Mouse (Mus musculus) gastrocnemius, postnatal 14 days (tissue): ENCODE measurements around the gene Olfr781. TPM values are rescaled to one million over a fixed set of nuclear protein-coding genes. Genes with fewer than 3 reads are reported as not detected.
"Not testable (repeated sequence)": the region's sequence is repeated elsewhere in the genome, so short reads cannot be mapped to it uniquely, and the experiment has no call there.

ENCODE experiments used
- DNase-seq: peaks from one replicate; pipeline ENCODE4 v3.0.0; 2021; ENCODE audit warnings: mixed read lengths
- intact Hi-C: fragments of 180-260 bp; cut with DNase I; formaldehyde crosslinking; loops from one replicate; pipeline ENCODE4 v1.15.1; 2025; ENCODE audit warnings: low total_unique reads
- long read RNA-seq, 2 experiments: library from polyadenylated mRNA; stranded (forward); transcript quantifications; one replicate each; pipeline ENCODE4 v2.0.0; 2021
- total RNA-seq, 2 experiments: library from RNA; stranded (reverse); gene quantifications; 2 replicates each; pipeline ENCODE4 v1.2.3; 2021

Gene Olfr781
- not detected for total RNA-seq
- long read RNA-seq, experiment 1 = 0 reads
- long read RNA-seq, experiment 2 = 0 reads

- intact Hi-C loops = no loop called here
- DNase-seq = no peak
Observed at GRCm38 (mm10) chr10:129328554-129328953, at the start of gene Olfr781. Olfr781 (plus strand) TSS chr10:129328854.

- intact Hi-C loops = not testable (repeated sequence)
Observed at GRCm38 (mm10) chr10:129312973-129313372, 15.7 kb upstream of the Olfr781 start.

GRCm38 (mm10) chr10:129313521-129313920, 15.1 kb upstream of the Olfr781 start:
- DNase-seq, intact Hi-C loops: not testable (repeated sequence)

More at GRCm38 (mm10) chr10:129312973-129313372, 15.7 kb upstream of the Olfr781 start:
- DNase-seq = not testable (repeated sequence)

GRCm38 (mm10) chr10:129317817-129318216, 10.8 kb upstream of the Olfr781 start, which contains the start of gene Olfr780:
Olfr780 (plus strand) TSS chr10:129318117.
- intact Hi-C loops = no loop called here
- no peak for DNase-seq

GRCm38 (mm10) chr10:129348550-129348949, 19.9 kb downstream of the Olfr781 start, which contains the start of gene Olfr782:
Olfr782 (plus strand) TSS chr10:129348850.
- no peak for DNase-seq
- intact Hi-C loops = no loop called here

GRCm38 (mm10) chr10:129352475-129352874, 23.8 kb downstream of the Olfr781 start:
- intact Hi-C loops, DNase-seq: not testable (repeated sequence)

GRCm38 (mm10) chr10:129356496-129356895, 27.8 kb downstream of the Olfr781 start:
- intact Hi-C loops, DNase-seq: not testable (repeated sequence)

GRCm38 (mm10) chr10:129357307-129357706, 28.7 kb downstream of the Olfr781 start:
- DNase-seq = no peak

GRCm38 (mm10) chr10:129374051-129374450, 45.4 kb downstream of the Olfr781 start:
- DNase-seq, intact Hi-C loops: not testable (repeated sequence)

More at GRCm38 (mm10) chr10:129357307-129357706, 28.7 kb downstream of the Olfr781 start:
- intact Hi-C loops = no loop called here

Other genes with a start within 250 kb of the Olfr781 start
- not detected for gene Olfr767, start 245.9 kb upstream of the Olfr781 start, total RNA-seq
- not detected for gene Olfr768, start 229.5 kb upstream of the Olfr781 start, total RNA-seq
- not detected for gene Olfr769, start 211.0 kb upstream of the Olfr781 start, total RNA-seq
- gene Olfr770, start 189.9 kb upstream of the Olfr781 start, total RNA-seq = not detected
- gene Olfr771, start 164.1 kb upstream of the Olfr781 start, total RNA-seq = not detected
- gene Olfr772, start 150.9 kb upstream of the Olfr781 start, total RNA-seq = not detected
- gene Olfr773, start 141.4 kb upstream of the Olfr781 start, total RNA-seq = not detected
- gene Olfr774, start 92.7 kb upstream of the Olfr781 start, total RNA-seq = not detected
- not detected for gene Olfr775, start 80.4 kb upstream of the Olfr781 start, total RNA-seq
- not detected for gene Olfr776, start 69.7 kb upstream of the Olfr781 start, total RNA-seq
- not detected for gene Olfr777, start 57.4 kb upstream of the Olfr781 start, total RNA-seq
- gene Olfr780, start 10.7 kb upstream of the Olfr781 start, total RNA-seq = not detected
- gene Olfr782, start 20.0 kb downstream of the Olfr781 start, total RNA-seq = not detected
- gene Olfr784, start 55.2 kb downstream of the Olfr781 start, total RNA-seq = under 1 TPM in 1 of 2 experiments, not detected in 1; 0.06 TPM
- gene Olfr785, start 76.6 kb downstream of the Olfr781 start, total RNA-seq = not detected
- gene Olfr786, start 98.5 kb downstream of the Olfr781 start, total RNA-seq = not detected
- gene Olfr787, start 133.0 kb downstream of the Olfr781 start, total RNA-seq = not detected
- gene Olfr788, start 142.1 kb downstream of the Olfr781 start, total RNA-seq = not detected
- gene Olfr789, start 155.9 kb downstream of the Olfr781 start, total RNA-seq = not detected
- not detected for gene Olfr790, start 169.6 kb downstream of the Olfr781 start, total RNA-seq
- not detected for gene Olfr791, start 192.9 kb downstream of the Olfr781 start, total RNA-seq
- not detected for gene Olfr792, start 210.3 kb downstream of the Olfr781 start, total RNA-seq
- gene Olfr794, start 238.8 kb downstream of the Olfr781 start, total RNA-seq = not detected